Mouse (Mus musculus) lung, embryonic 16.5 days (tissue): ENCODE data around the gene Ezh1. TPM values are rescaled to one million over a fixed set of nuclear protein-coding genes. Genes with fewer than 3 reads are reported as not detected.

ENCODE experiments used
- ATAC-seq: fragments of 200-750 bp; cut with Nextera tagmentation; 2 replicates; pipeline ENCODE4 v1.8.0; 2017; ENCODE audit warnings: low read depth, mild to moderate bottlenecking, moderate library complexity
- H3K27ac ChIP-seq: fragments of 300-500 bp; sonication (generic); 2 replicates; pipeline ENCODE4 v1.5.1; 2014; ENCODE audit warnings: mild to moderate bottlenecking, control low read depth, low read length
- H3K27me3 ChIP-seq: fragments of 300-500 bp; sonication (generic); 2 replicates; pipeline ENCODE4 v1.6.1; 2014; ENCODE audit warnings: low read depth, low read length, mixed read lengths; ENCODE audit not compliant: control insufficient read depth, insufficient read depth
- H3K36me3 ChIP-seq: fragments of 300-500 bp; sonication (generic); 2 replicates; pipeline ENCODE4 v1.6.1; 2014; ENCODE audit warnings: low read length; ENCODE audit not compliant: control insufficient read depth, insufficient read depth
- H3K4me1 ChIP-seq: fragments of 300-500 bp; sonication (generic); replicated peaks from 2 replicates; pipeline ENCODE4 v1.6.1; 2014; ENCODE audit warnings: low read length, mixed read lengths; ENCODE audit not compliant: control insufficient read depth, insufficient read depth
- H3K4me2 ChIP-seq: fragments of 300-500 bp; sonication (generic); 2 replicates; pipeline ENCODE4 v1.6.1; 2014; ENCODE audit warnings: low read depth, low read length, control low read depth
- H3K4me3 ChIP-seq: fragments of 300-500 bp; sonication (generic); 2 replicates; pipeline ENCODE4 v1.5.1; 2014; ENCODE audit warnings: mild to moderate bottlenecking, low read length, control low read depth
- H3K9ac ChIP-seq: fragments of 300-500 bp; sonication (generic); 2 replicates; pipeline ENCODE4 v1.6.1; 2014; ENCODE audit warnings: low read length, control low read depth
- H3K9me3 ChIP-seq: fragments of 300-500 bp; sonication (generic); 2 replicates; pipeline ENCODE4 v1.6.1; 2016; ENCODE audit warnings: low read length; ENCODE audit not compliant: control insufficient read depth
- WGBS: fragments of 180-500 bp; shearing (Covaris S2); extraction: QIAGEN DNeasy Blood & Tissue Kit; methylation state at CpG from one replicate; pipeline ENCODE4 v1.1.7; 2014; 5-methylcytosine and 5-hydroxymethylcytosine counted together
- polyA plus RNA-seq: library from polyadenylated mRNA; unstranded; fragments of >200 nt; fragmentation: Nextera tagmentation; extraction: Ambion mirVana; gene quantifications from 2 replicates; pipeline ENCODE4 v1.2.1, GENCODE M21; 2015

Ezh1 gene
- polyA plus RNA-seq, 1 experiment from 2014 or later, result 20.8 TPM

DNA sequence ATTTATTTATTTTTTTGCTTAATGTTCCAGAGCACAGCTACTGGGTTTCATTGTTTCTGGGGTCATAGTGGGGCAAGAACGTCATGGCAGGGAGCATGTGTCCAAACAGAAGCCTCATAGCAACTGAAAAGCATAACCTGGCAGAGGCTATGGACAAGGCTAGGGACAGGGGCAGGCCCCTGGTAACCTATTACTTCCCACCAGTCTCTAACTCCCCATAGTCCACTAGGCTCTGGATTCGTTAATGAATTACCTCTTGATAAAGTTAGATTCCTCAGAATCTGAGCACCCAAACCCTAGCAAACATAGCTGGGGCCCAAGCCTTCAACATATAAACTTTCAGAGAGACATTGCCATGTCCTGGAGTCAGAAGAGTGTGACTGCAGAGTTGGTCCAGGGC lies 24.8 kb upstream of the Ezh1 start:
- WGBS, result 68% methylated on average over 2 of the region's 2 CpGs
- Histone ChIP-seq H3K27me3 (peaks cover 5% of the 10 kb centered on the region; the same call in 1 of the 2 replicates), H3K27ac (no peak overlapping the region), H3K4me3 (no peak overlapping the region), H3K4me1 (peaks cover 18% of the 10 kb centered on the region), H3K9me3 (no peaks in the 10 kb centered on the region), H3K9ac (no peak overlapping the region), H3K4me2 (no peak overlapping the region), H3K36me3 (no peaks in the 10 kb centered on the region)
- no peak for ATAC-seq

DNA sequence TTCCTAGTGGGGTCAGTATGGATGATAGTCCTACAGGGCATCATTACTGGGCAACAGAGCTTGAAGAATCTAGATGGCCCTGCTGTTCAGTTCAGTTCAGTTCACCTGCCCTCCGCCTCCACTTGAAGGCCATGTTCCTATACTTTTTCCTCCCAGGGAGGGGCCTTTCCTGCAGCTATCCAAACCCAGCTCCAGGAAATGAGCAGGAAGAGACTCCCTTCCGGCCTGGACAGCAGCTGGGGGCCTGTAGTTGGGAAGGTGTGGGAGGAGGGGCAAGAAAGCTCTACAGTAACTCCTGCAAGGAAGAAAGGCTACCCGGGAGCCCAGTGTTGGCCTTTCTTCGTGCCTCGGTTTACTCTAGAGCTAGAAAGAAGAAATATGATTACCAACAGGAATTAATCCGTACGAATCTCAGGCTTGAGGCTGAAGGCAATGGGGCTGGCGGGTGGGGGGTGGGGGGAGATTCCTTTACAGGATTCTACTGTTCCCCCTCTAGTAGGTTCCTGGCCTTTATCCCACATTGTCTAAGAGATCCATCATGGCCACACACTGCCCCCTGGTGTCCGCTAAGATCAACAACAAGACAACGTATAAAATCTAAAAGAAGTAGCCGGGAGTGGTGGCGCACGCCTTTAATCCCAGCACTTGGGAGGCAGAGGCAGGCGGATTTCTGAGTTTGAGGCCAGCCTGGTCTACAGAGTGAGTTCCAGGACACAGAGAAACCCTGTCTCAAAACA lies 22.2 kb upstream of the Ezh1 start:
- WGBS, result 24% methylated on average over 14 of the region's 14 CpGs
- Histone ChIP-seq H3K4me3 (no peak overlapping the region; the same call in 1 of the 2 replicates), H3K9ac (peak overlapping the region; percentile 8; the same call in 1 of the 2 replicates), H3K27me3 (peaks cover 5% of the 10 kb centered on the region; the same call in 1 of the 2 replicates), H3K4me2 (peak overlapping the region; percentile 91), H3K4me1 (peaks cover 13% of the 10 kb centered on the region; the same call in 1 of the 2 replicates), H3K9me3 (no peaks in the 10 kb centered on the region), H3K27ac (peak overlapping the region; percentile 90), H3K36me3 (no peaks in the 10 kb centered on the region)
- ATAC-seq, result peak; percentile 52

DNA sequence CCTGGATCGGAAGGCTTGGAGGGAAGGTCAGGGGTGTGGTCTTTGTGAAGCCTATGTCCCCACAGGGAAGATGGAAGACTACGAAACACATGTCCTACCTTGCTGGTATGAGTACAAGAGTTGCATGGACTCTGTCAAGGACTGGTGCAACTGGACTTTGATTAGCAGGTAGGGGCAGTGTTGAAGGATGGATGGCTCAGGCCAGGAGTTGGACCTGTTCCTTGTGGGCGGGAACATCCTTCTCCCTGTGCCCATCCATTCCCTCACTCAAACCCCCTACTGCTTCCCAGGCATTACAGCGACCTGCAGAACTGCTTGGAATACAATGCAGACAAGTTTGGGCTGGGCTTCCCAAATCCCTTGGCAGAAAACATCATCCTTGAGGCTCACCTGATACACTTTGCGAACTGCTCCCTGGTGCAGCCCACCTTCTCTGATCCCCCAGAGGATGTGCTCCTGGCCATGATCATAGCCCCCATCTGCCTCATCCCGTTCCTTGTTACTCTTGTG lies 21.3 kb upstream of the Ezh1 start:
- Histone ChIP-seq H3K27me3 (peaks cover 5% of the 10 kb centered on the region; the same call in 1 of the 2 replicates), H3K4me3 (peak overlapping the region; percentile 75), H3K4me1 (peaks cover 9% of the 10 kb centered on the region; the same call in 1 of the 2 replicates), H3K27ac (peak overlapping the region; percentile 90), H3K9ac (peak overlapping the region; percentile 84), H3K4me2 (peak overlapping the region; percentile 91), H3K36me3 (no peaks in the 10 kb centered on the region), H3K9me3 (no peaks in the 10 kb centered on the region)
- ATAC-seq, result no peak
- WGBS, result 73% methylated on average over 6 of the region's 6 CpGs

DNA sequence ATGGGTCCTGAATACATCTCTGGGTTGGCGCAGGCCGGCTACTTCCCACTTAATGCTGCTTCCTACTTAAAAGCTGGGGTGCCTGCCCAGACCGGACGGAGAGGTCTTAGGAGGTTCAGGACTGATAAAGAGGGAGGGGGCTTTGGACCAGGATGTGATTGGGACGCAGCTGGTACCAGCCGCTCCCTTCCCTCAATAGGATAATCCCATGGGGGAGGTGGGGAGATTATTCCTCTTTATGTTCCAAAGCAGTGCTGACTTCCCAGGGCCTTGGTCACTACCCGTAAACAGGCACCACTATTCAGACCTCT lies 20.4 kb upstream of the Ezh1 start:
- 7% methylated on average over 7 of the region's 7 CpGs for WGBS
- Histone ChIP-seq H3K4me3 (peak overlapping the region; percentile 75), H3K36me3 (no peaks in the 10 kb centered on the region), H3K4me1 (peaks cover 7% of the 10 kb centered on the region; the same call in 1 of the 2 replicates), H3K4me2 (peak overlapping the region; percentile 91), H3K27me3 (peaks cover 5% of the 10 kb centered on the region; the same call in 1 of the 2 replicates), H3K9me3 (no peaks in the 10 kb centered on the region), H3K27ac (peak overlapping the region; percentile 90), H3K9ac (peak overlapping the region; percentile 84)
- no peak; the same call in none of the 2 replicates for ATAC-seq

DNA sequence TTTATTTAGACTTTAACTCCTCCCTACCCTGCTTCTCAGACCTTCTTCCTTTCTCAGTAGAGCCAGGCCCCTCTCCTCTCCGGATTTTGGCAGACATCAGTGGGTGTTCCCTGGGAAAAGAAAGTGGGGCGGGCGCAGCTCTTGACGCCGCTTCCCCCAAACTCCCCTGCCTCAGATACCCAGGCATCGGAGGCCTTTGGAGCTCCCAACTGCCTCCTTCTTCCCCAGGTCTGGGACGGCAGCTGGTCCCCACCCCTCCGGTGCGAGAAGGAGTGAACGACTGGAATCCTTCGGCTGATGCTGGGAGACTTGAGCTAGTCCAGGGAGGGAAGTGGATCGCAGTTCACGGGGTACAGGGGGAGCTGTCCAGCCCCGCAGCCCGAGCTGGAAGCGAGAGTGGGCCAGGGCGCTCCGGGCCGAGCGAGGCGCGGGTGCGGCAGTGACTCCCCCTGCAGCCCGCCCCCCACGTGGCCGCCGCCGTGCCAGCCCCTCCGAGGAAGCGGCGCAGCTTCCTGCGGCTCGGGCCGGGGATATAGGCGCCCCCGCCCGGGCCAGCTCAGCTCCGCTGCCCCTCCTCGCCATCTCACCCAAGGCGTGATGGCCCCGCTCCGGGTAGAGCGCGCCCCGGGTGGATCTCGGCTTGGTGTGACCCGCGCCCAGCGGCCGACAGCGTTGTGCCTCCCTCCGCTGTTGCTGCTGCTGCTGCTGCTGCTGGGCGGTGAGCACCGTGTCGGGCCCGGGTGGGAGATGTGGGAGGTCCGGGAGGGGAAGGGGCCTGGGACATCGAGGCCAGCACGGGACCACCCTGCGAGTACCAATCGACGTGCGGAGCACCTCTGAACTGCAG lies 19.8 kb upstream of the Ezh1 start, which contains the start of gene Ramp2:
TSS of gene Ramp2 (plus strand) at position 174 of the 847 bp plus-strand sequence.
- Histone ChIP-seq H3K9me3 (no peaks in the 10 kb centered on the region), H3K4me1 (peaks cover 7% of the 10 kb centered on the region; the same call in 1 of the 2 replicates), H3K9ac (peak within 1 kb of the TSS; percentile 84), H3K36me3 (no peaks in the 10 kb centered on the region), H3K4me3 (peak within 1 kb of the TSS; percentile 75), H3K27ac (peak within 1 kb of the TSS; percentile 90), H3K4me2 (peak within 1 kb of the TSS; percentile 91), H3K27me3 (peaks cover 5% of the 10 kb centered on the region; the same call in 1 of the 2 replicates)
- ATAC-seq, result peak; percentile 89
- WGBS, result 0% methylated on average over 46 of the region's 63 CpGs

DNA sequence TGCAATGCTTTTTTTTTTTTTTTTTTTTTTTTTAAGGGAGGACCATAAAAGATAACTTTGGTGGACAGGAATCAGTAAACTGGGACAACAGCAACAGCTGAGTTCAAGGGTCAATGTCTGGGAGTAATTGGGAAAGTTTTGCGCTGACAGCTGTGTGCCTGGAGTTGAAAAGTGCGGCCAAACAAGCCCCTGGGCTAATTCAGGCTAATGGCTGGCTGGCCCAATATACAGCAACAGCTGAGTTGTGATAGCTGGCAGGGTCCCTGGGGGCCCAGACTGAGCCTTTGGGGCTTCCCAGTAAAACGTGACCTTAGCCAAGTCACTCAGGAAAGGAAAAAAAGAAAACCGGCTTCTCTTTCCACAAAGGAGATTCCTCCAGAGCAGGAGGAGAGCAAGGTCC lies 18.8 kb upstream of the Ezh1 start:
- peak overlapping the region; percentile 91 for H3K4me2 ChIP-seq
- 38% methylated on average over 4 of the region's 4 CpGs for WGBS
- no peaks in the 10 kb centered on the region for H3K36me3 ChIP-seq
- peaks cover 5% of the 10 kb centered on the region; the same call in 1 of the 2 replicates for H3K27me3 ChIP-seq
- no peak overlapping the region for H3K4me3 ChIP-seq
- peak overlapping the region; percentile 90 for H3K27ac ChIP-seq
- ATAC-seq, result no peak
- peaks cover 7% of the 10 kb centered on the region; the same call in 1 of the 2 replicates for H3K4me1 ChIP-seq
- H3K9ac ChIP-seq, result no peak overlapping the region
- H3K9me3 ChIP-seq, result no peaks in the 10 kb centered on the region

DNA sequence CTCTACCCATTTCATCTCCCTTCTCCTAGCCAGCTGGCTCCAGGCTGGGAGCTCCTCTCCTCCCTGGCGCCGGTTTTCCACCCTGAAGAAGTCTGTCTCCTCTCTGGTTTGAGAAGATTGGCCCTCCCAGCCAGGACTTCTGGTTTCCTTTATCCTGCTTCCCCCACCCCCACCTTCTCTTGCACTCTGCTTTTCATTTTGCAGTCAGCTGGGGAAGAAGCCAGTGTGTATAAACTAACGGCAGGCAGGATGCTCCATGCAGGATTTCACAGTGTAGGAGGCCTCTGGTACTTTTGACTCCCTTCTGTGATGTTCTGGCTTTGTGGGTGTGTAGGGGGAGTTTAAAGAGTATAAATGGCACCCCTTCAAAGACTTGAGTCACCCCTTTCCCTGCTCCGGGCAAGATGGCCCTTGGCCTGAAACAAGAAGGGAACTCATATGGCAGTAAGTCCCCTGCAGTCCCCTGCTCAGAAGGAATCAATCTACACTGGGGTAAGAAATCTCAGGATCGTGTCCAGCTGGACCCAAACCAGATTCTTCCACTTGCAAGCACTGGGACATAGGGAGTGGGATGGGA lies 11.9 kb upstream of the Ezh1 start:
- ATAC-seq, result peak; percentile 78
- H3K4me2 ChIP-seq, result no peak overlapping the region

DNA sequence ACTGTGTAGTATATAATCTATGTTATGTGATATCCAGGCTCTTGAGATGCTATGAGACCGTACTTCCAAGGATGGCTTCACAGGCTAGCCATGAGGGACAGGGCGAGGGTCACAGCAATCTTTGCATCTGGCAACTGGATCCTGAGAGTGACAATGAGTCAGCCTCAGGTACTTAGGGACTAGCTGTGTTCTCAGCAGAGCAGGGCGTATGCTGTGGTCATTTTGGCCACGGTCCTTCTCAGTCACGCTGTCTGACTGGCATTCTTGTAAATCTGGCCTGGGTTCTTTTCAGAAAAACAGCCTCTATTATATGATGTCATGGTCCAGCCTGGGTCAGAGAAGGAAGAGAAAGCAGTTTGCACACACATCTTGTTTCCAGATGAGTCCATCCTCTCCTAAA lies 10.5 kb upstream of the Ezh1 start:
- Histone ChIP-seq H3K4me2 (no peak overlapping the region), H3K4me1 (peaks cover 10% of the 10 kb centered on the region), H3K27me3 (no peaks in the 10 kb centered on the region), H3K9me3 (no peaks in the 10 kb centered on the region), H3K36me3 (no peaks in the 10 kb centered on the region), H3K27ac (no peak overlapping the region), H3K9ac (no peak overlapping the region), H3K4me3 (no peak overlapping the region)
- 92% methylated on average over 5 of the region's 5 CpGs for WGBS
- ATAC-seq, result no peak

More for the DNA sequence above, 11.9 kb upstream of the Ezh1 start:
- no peaks in the 10 kb centered on the region for H3K27me3 ChIP-seq
- 0 out of 2 replicates have a peak overlapping the region, but pooled peaks have one; percentile 14 for H3K9ac ChIP-seq
- H3K4me1 ChIP-seq, result peaks cover 7% of the 10 kb centered on the region
- WGBS, result 24% methylated on average over 5 of the region's 5 CpGs
- no peaks in the 10 kb centered on the region for H3K36me3 ChIP-seq
- peak overlapping the region; percentile 80 for H3K27ac ChIP-seq
- no peaks in the 10 kb centered on the region for H3K9me3 ChIP-seq
- H3K4me3 ChIP-seq, result no peak overlapping the region
